Mouse (Mus musculus) myocyte (in vitro differentiated cells): Measurements from ENCODE around the gene Fanci.

Experiments
- CEBPB ChIP-seq: IDR thresholded peaks from 2 replicates; pipeline ENCODE4 v1.6.1; 2011; ENCODE audit warnings: mild to moderate bottlenecking, moderate library complexity; ENCODE audit not compliant: poor library complexity, insufficient read depth, severe bottlenecking
- E2F4 ChIP-seq: IDR thresholded peaks from one replicate; pipeline ENCODE4 v1.6.1; 2011; ENCODE audit warnings: mild to moderate bottlenecking, control low read depth, moderate library complexity; ENCODE audit not compliant: insufficient read depth
- MAX ChIP-seq: IDR thresholded peaks from one replicate; pipeline ENCODE4 v1.6.1; 2011; ENCODE audit warnings: low read depth, mild to moderate bottlenecking, control low read depth
- MYOD1 ChIP-seq, 3 experiments: IDR thresholded peaks; one replicate each; pipeline ENCODE4 v1.6.1; 2011; ENCODE audit warnings: control low read depth in 2 of 3, low read depth in 2 of 3, mild to moderate bottlenecking in 2 of 3, moderate library complexity in 1 of 3; ENCODE audit not compliant: insufficient read length in 2 of 3, control insufficient read depth in 1 of 3
- MYOG ChIP-seq, 3 experiments: IDR thresholded peaks; one replicate each; pipeline ENCODE4 v1.6.1; 2011; ENCODE audit warnings: control low read depth in 2 of 3, low read depth in 2 of 3, mild to moderate bottlenecking in 2 of 3; ENCODE audit not compliant: insufficient read length in 2 of 3, control insufficient read depth in 1 of 3, insufficient read depth in 1 of 3
- POLR2A ChIP-seq: IDR thresholded peaks from one replicate; pipeline ENCODE4 v1.6.1; 2011; ENCODE audit warnings: low read depth, mild to moderate bottlenecking, control low read depth, moderate library complexity; ENCODE audit not compliant: insufficient read length
- REST ChIP-seq: IDR thresholded peaks from one replicate; pipeline ENCODE4 v1.6.1; 2011; ENCODE audit warnings: mild to moderate bottlenecking, control low read depth, moderate library complexity; ENCODE audit not compliant: insufficient read depth, insufficient read length
- SRF ChIP-seq: IDR thresholded peaks from one replicate; pipeline ENCODE4 v1.6.1; 2011; ENCODE audit warnings: low read depth; ENCODE audit not compliant: control insufficient read depth, insufficient read length
- USF1 ChIP-seq: IDR thresholded peaks from one replicate; pipeline ENCODE4 v1.6.1; 2011; ENCODE audit warnings: low read depth, mild to moderate bottlenecking, control low read depth, moderate library complexity

DNA sequence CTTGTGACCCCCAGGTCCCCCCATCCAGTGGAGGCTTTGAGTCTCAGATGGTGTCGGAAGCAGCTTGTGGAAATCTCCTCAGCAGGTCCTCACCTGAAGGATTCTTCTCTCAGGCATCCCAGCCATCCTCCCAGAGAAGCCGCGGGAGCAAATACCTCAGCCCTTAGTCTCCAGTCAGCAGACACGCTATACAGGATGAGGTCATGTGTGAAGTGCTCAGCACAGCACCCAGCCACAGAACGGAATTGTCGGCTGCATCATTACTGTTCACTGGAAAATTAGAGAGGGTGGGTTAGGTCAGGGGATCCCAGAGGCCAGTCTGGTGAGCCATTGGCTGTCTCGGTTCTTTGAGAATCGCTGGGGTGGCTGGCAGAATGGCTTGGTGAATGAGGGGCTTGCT lies 42.9 kb upstream of the Fanci start:
- no peak for TF ChIP-seq E2F4
- no peak for TF ChIP-seq USF1
- TF ChIP-seq POLR2A: no peak
- no peak for TF ChIP-seq CEBPB
- TF ChIP-seq SRF: no peak
- TF ChIP-seq MYOD1 (IDR thresholded peaks at IDR 0.05; ENCODE audit: control insufficient read depth in 1 of 3, insufficient read length in 2 of 3, low read depth in 2 of 3): no peak
- TF ChIP-seq MAX: no peak
- TF ChIP-seq MYOG (IDR thresholded peaks at IDR 0.05; ENCODE audit: control insufficient read depth in 1 of 3, insufficient read depth in 1 of 3, insufficient read length in 2 of 3, low read depth in 2 of 3): no peak
- TF ChIP-seq REST: no peak
